Mouse (Mus musculus) bone marrow, adult 2 months (tissue): ENCODE data around the gene Pde4c. TPM values are rescaled to one million over a fixed set of nuclear protein-coding genes. Genes with fewer than 3 reads are reported as not detected.
A peak's percentile ranks its signal among the peaks of the same experiment; 100 is the strongest.

Experiments
- H3K27ac ChIP-seq: fragments of 200-500 bp; 2 replicates; pipeline ENCODE4 v1.5.1; 2012; ENCODE audit warnings: low read depth, mild to moderate bottlenecking, control low read depth, inconsistent platforms, low read length; ENCODE audit not compliant: control insufficient read depth, poor library complexity, insufficient read depth
- H3K4me1 ChIP-seq: fragments of 200-500 bp; 2 replicates; pipeline ENCODE4 v1.6.1; 2011; ENCODE audit warnings: low read length; ENCODE audit not compliant: control insufficient read depth, insufficient read depth
- H3K4me3 ChIP-seq: fragments of 200-500 bp; replicated peaks from 2 replicates; pipeline ENCODE3; 2011; ENCODE audit warnings: mild to moderate bottlenecking, low read depth, low read length, control low read depth; ENCODE audit not compliant: control insufficient read depth
- CTCF ChIP-seq: fragments of 200-500 bp; IDR thresholded peaks from 2 replicates; pipeline ENCODE4 v1.5.1; 2011; ENCODE audit warnings: low read length, control low read depth; ENCODE audit not compliant: control insufficient read depth, insufficient read depth
- POLR2A ChIP-seq: fragments of 200-500 bp; IDR thresholded peaks from 2 replicates; pipeline ENCODE4 v1.6.1; 2011; ENCODE audit warnings: low read depth, mild to moderate bottlenecking, control low read depth, low read length, borderline replicate concordance; ENCODE audit not compliant: control insufficient read depth
- WGBS: fragments of 180-500 bp; shearing (Covaris S2); methylation state at CpG from one replicate; pipeline ENCODE4 v1.1.7; 2018; 5-methylcytosine and 5-hydroxymethylcytosine counted together
- polyA plus RNA-seq: library from polyadenylated mRNA; stranded (reverse); fragments of >200 nt; gene quantifications from 2 replicates; pipeline ENCODE4 v1.2.4, GENCODE M21; 2011; ENCODE audit warnings: low replicate concordance; ENCODE audit not compliant: missing spikeins, insufficient read depth, insufficient read length

The Pde4c gene
- polyA plus RNA-seq, 1 experiment = 3.2 TPM

DNA sequence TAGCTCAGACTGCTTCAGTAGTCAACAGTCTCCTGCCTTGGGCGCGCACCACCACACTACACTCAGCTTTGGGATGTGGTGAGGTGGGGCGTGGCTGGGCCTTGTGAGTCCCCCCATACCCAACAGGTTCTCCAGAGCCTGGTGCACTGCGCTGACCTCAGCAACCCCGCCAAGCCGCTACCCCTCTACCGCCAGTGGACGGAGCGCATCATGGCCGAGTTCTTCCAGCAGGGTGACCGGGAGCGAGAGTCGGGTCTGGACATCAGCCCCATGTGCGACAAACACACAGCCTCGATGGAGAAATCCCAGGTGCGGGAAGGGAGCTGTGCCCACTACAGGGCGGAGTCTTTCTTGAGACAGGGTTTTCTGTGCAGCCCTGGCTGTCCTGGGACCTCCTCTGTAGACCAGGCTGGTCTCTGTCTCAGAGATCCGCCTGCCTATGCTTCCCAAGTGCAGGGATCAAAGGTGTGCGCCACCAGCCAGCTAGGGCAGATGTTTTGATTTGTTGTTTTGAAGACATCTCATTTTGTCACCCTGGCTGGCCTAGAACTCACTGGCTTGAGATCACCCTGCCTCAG, 25.7 kb downstream of the Pde4c start:
- H3K27ac ChIP-seq = no peak overlapping the region
- WGBS = 84% methylated on average over 19 of the region's 19 CpGs
- TF ChIP-seq POLR2A (no peak), CTCF (no peak)
- H3K4me1 ChIP-seq = no peaks in the 10 kb centered on the region; the same call in 1 of the 2 replicates
- H3K4me3 ChIP-seq = no peak overlapping the region

DNA sequence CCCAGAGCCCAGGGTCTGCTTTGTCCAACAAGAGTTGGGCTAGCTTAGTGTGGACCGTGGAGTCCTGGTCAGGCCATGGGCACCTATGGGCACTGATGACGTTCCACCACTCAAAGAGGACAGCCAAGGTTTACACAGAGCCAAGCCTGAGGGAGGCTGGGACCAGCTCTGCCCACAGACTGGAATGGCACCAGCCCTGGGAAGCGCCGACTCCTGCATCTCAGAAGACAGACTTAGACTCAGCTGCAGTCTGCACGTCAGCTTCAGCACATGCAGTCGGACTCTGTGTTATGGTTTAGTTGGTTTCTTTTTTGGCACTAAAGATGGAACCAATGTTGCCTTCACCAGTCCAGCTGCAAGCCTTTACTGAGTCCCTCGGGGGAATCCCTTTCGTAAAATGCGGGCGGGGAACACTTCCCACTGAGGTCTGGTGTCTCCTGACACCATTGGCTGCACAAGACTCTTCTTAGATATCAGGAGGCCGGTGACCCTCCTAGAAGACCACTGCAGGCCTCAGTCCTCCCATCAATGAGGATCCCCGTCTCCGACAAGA, 26.7 kb downstream of the Pde4c start:
- no peak overlapping the region for H3K4me3 ChIP-seq
- 74% methylated on average over 13 of the region's 13 CpGs for WGBS
- H3K4me1 ChIP-seq = peaks cover 3% of the 10 kb centered on the region; the same call in 1 of the 2 replicates
- peak overlapping the region; percentile 50 for H3K27ac ChIP-seq
- TF ChIP-seq POLR2A (no peak), CTCF (no peak)

DNA sequence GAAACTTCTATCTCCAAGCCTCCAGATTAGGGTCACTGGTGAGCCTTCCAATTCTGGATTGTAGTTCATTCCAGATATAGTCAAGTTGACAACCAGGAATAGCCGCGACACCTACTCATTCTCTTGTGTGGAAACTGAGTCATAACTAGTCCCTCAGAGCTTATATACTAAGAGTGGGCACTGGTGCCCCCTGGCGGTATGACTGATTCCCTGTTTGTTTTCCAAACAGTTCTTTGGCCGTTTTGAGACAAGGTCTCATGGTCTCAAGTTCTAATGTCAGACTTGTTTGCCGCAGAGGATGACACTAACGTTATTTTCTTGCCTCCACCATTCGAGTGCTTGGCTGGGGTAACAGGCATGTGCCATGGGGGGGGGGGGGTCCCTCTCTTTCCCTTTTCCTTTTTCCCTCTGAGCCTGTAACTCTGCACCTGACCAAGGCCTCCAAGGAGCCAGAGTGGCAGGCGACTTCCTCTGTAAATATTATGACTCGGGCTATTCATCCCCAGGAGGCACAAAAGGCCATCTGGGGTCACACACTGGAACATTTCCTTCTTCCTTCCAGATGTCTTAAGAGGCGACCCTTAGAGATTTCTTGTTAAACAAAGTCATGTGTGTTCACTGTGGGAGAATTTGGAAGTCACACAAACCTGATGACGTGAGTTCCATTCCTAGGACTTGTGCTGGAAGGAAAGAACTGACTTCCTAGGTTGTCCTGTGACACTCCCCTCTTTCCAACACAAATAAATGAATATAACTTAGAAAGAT, 28.7 kb downstream of the Pde4c start:
- no peak overlapping the region for H3K4me3 ChIP-seq
- peaks cover 4% of the 10 kb centered on the region; the same call in 1 of the 2 replicates for H3K4me1 ChIP-seq
- 19% methylated on average over 11 of the region's 11 CpGs for WGBS
- peak overlapping the region; percentile 39; the same call in 1 of the 2 replicates for H3K27ac ChIP-seq
- TF ChIP-seq CTCF (peak; percentile 40; the same call in 1 of the 2 replicates), POLR2A (no peak)

DNA sequence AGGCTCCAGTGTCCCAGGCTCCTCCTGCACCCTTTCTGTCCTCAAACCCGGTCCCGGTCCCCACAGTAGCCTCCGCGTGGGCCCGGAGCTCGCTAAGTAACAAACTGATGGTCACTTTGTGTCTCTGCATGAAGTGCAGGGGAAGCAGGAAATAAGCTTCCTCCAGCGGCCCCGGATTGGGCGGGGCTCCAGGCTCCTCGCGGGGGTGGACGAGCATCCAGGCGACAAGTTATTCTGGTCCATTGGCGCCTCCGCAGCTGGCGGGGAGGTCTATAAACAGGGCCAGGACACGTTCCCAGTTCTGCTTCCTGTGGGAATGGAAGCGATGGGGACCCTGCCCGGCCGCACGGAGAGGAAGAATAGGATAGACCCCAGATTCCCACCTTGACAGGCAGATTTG, 29.6 kb downstream of the Pde4c start:
- TF ChIP-seq CTCF (no peak), POLR2A (peak; percentile 18; the same call in 1 of the 2 replicates)
- Histone ChIP-seq H3K27ac (peak overlapping the region; percentile 69), H3K4me1 (peaks cover 4% of the 10 kb centered on the region; the same call in 1 of the 2 replicates), H3K4me3 (peak overlapping the region; percentile 8)
- 5% methylated on average over 21 of the region's 21 CpGs for WGBS

DNA sequence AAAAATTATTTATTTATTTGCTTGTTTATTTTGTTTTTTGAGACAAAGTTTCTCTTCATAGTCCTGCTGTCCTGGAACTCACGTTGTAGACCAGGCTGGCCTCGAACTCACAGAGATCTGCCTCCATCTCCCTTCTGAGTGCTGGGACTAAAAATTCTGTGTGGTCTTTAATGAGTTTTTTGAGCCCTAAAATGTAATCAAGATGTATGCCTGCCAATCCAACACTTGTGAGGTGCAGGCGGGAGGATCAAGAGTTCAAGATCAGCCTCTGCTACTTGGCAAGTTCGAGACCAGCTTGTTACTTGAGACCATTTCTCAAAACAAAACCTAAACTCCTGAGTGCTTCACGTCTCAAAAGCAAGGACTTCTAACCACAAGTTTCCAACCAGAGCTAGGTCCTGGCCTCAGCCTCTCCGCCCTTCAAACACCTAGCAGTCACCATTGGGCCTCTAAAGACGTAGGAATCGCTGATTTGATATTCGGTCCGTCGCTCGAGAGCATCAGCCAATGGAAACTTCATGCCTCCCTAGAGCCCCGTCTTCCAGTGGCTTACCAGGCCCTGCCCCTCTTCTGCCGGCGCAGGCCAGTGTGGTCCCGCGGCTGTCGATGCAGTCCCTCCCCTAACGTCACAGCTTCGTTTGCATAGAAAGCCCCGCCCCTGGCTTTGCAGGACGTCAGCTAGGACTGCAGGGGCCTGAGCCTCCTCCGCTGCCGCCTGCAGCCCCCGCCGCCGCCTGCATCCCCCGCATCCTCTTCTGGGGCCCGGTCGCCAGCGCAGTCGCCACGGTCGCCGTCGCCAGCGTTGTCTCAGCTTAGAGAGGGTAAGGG, 30.7 kb downstream of the Pde4c start, which contains the start of gene Rab3a:
Rab3a (plus strand) TSS at position 637 of the 828 bp plus-strand sequence.
- peaks cover 4% of the 10 kb centered on the region; the same call in 1 of the 2 replicates for H3K4me1 ChIP-seq
- peak within 1 kb of the TSS; percentile 78 for H3K4me3 ChIP-seq
- 7% methylated on average over 37 of the region's 37 CpGs for WGBS
- peak within 1 kb of the TSS; percentile 69 for H3K27ac ChIP-seq
- TF ChIP-seq POLR2A (peak; percentile 56; the same call in 1 of the 2 replicates), CTCF (no peak)

DNA sequence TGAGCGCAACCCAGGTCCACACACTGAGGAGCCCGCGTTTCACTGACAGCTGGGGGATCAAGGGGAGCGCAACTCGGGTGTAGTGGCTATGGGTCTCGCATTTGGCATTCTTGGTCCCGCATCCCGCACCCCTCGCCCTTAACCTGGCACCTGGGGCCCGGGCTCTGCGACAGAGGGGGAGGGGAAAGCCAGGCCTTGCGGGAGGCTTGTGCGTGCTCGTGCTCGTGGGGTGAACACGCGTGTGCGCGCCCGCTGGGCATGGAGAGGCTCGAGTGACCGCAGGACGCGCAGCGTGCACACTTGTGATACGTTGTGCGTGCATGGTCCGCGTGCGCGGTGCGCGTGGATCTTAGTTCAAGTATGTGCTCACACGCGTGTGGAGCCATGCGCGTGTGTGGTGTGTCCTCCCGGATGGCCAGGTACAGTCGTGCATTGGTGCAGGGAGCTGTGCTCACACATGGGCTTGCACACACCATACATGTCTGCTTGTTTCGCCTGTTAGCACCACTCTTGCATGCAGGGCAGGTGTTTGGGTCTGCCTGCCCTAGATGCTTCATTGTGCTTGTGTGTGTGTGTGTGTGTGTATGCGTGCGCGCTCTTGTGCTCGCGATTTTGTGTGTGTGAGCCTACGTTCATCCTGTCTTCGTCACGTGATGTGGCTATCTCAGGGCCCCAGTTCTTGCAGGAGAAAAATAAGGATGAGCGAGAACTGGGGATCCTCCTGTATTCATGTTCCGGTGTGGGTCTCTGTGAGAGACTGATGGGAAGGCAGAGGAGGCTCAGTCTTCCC, 31.5 kb downstream of the Pde4c start:
- 0 out of 2 replicates have a peak overlapping the region, but pooled peaks have one; percentile 1 for H3K27ac ChIP-seq
- TF ChIP-seq CTCF (no peak), POLR2A (peak; percentile 22; the same call in 1 of the 2 replicates)
- H3K4me3 ChIP-seq = peak overlapping the region; percentile 78
- H3K4me1 ChIP-seq = peaks cover 7% of the 10 kb centered on the region
- WGBS = 10% methylated on average over 50 of the region's 50 CpGs
